Mouse (Mus musculus) kidney, embryonic 14.5 days (tissue): Measurements from ENCODE around the gene Gm2000. TPM values are rescaled to one million over a fixed set of nuclear protein-coding genes. Genes with fewer than 3 reads are reported as not detected.

ENCODE experiments used
- ATAC-seq: fragments of 200-750 bp; cut with Nextera tagmentation; 2 replicates; pipeline ENCODE4 v1.8.0; 2017; ENCODE audit warnings: moderate number of reproducible peaks, mild to moderate bottlenecking, moderate TSS enrichment, moderate library complexity; ENCODE audit not compliant: low FRiP score, low TSS enrichment
- H3K27ac ChIP-seq: fragments of 300-500 bp; sonication (generic); 2 replicates; pipeline ENCODE4 v1.5.1; 2014; ENCODE audit warnings: low read depth, mild to moderate bottlenecking, low read length, moderate library complexity, mixed read lengths
- H3K27me3 ChIP-seq: fragments of 300-500 bp; sonication (generic); 2 replicates; pipeline ENCODE4 v1.6.1; 2014; ENCODE audit warnings: mild to moderate bottlenecking, low read length; ENCODE audit not compliant: control insufficient read depth, insufficient read depth
- H3K36me3 ChIP-seq: fragments of 300-500 bp; sonication (generic); 2 replicates; pipeline ENCODE4 v1.6.1; 2014; ENCODE audit warnings: low read length, mixed read lengths; ENCODE audit not compliant: control insufficient read depth, insufficient read depth
- H3K4me1 ChIP-seq: fragments of 300-500 bp; sonication (generic); 2 replicates; pipeline ENCODE4 v1.6.1; 2014; ENCODE audit warnings: low read length, mixed read lengths; ENCODE audit not compliant: control insufficient read depth, insufficient read depth
- H3K4me2 ChIP-seq: fragments of 300-500 bp; sonication (generic); replicated peaks from 2 replicates; pipeline ENCODE4 v1.6.1; 2014; ENCODE audit warnings: low read depth, mild to moderate bottlenecking, low read length
- H3K4me3 ChIP-seq: fragments of 300-500 bp; sonication (generic); 2 replicates; pipeline ENCODE4 v1.5.1; 2014; ENCODE audit warnings: mild to moderate bottlenecking, low read length
- H3K9ac ChIP-seq: fragments of 300-500 bp; sonication (generic); 2 replicates; pipeline ENCODE4 v1.6.1; 2014; ENCODE audit warnings: low read depth, mild to moderate bottlenecking, low read length, moderate library complexity
- H3K9me3 ChIP-seq: fragments of 300-500 bp; sonication (generic); 2 replicates; pipeline ENCODE4 v1.6.1; 2016; ENCODE audit warnings: low read length; ENCODE audit not compliant: control insufficient read depth
- WGBS: fragments of 180-500 bp; shearing (Covaris S2); extraction: QIAGEN DNeasy Blood & Tissue Kit; methylation state at CpG from one replicate; pipeline ENCODE4 v1.1.7; 2014; 5-methylcytosine and 5-hydroxymethylcytosine counted together
- polyA plus RNA-seq: library from polyadenylated mRNA; unstranded; fragments of >200 nt; fragmentation: Nextera tagmentation; extraction: Ambion mirVana; gene quantifications from 2 replicates; pipeline ENCODE4 v1.2.1, GENCODE M21; 2014

Gm2000 gene
- 1,003 and 1,410 TPM in 2 replicates for polyA plus RNA-seq

GRCm38 (mm10) chr1:156365740-156366139, at the start of gene Gm2000:
Gene Gm2000 (plus strand): TSS chr1:156366040.
- no peak for ATAC-seq
- Histone ChIP-seq H3K9ac (no peak within 1 kb of the TSS), H3K27me3 (no peaks in the 10 kb centered on the region), H3K36me3 (no peaks in the 10 kb centered on the region), H3K4me1 (no peaks in the 10 kb centered on the region), H3K27ac (no peak within 1 kb of the TSS), H3K9me3 (0 out of 2 replicates have a peak, but pooled peaks cover 3% of the 10 kb centered on the region), H3K4me2 (no peak within 1 kb of the TSS), H3K4me3 (no peak within 1 kb of the TSS)
- 86% methylated on average over 8 of the region's 8 CpGs for WGBS

- H3K4me3 ChIP-seq = no peak overlapping the region
- H3K9me3 ChIP-seq = no peaks in the 10 kb centered on the region
- H3K27me3 ChIP-seq = no peaks in the 10 kb centered on the region
- ATAC-seq = no peak
- no peak overlapping the region for H3K4me2 ChIP-seq
- 87% methylated on average over 9 of the region's 9 CpGs for WGBS
- H3K9ac ChIP-seq = no peak overlapping the region
- no peak overlapping the region for H3K27ac ChIP-seq
- H3K4me1 ChIP-seq = no peaks in the 10 kb centered on the region
- no peaks in the 10 kb centered on the region for H3K36me3 ChIP-seq
Measured at GRCm38 (mm10) chr1:156323126-156323525, 42.7 kb upstream of the Gm2000 start.

DNA sequence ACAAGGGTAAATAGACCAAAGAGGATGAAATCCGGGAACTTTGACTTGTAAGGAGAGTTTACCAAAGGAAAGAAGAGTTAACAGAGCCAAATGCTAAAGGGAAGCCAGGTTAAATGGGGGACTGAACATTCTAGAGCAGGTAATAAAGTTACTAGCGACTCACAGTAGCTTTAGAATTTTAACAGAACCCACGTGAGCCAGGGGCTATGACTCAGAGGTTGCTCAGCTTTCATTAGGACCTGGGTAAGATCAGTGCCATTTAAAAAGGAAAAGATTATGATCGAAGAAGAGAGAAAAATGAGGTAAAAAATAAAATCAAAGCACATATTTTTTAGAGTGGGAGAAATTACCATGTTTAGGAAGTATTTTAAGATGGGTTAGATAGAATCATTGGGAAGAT, 25.0 kb upstream of the Gm2000 start:
- Histone ChIP-seq H3K4me3 (no peak overlapping the region), H3K36me3 (no peaks in the 10 kb centered on the region), H3K4me2 (no peak overlapping the region), H3K9ac (no peak overlapping the region), H3K27ac (no peak overlapping the region), H3K9me3 (no peaks in the 10 kb centered on the region), H3K4me1 (no peaks in the 10 kb centered on the region), H3K27me3 (no peaks in the 10 kb centered on the region)
- ATAC-seq = no peak
- WGBS = 71% methylated on average over 4 of the region's 4 CpGs

- no peak for ATAC-seq
- WGBS = 70% methylated on average over 4 of the region's 4 CpGs
- Histone ChIP-seq H3K36me3 (no peaks in the 10 kb centered on the region), H3K4me2 (no peak overlapping the region), H3K9ac (no peak overlapping the region), H3K4me1 (no peaks in the 10 kb centered on the region), H3K27me3 (no peaks in the 10 kb centered on the region), H3K4me3 (no peak overlapping the region), H3K9me3 (no peaks in the 10 kb centered on the region), H3K27ac (no peak overlapping the region)
Measured at GRCm38 (mm10) chr1:156344433-156344832, 21.4 kb upstream of the Gm2000 start.

GRCm38 (mm10) chr1:156345633-156346032, 20.2 kb upstream of the Gm2000 start:
- WGBS = 90% methylated on average over 4 of the region's 4 CpGs
- no peak for ATAC-seq
- no peaks in the 10 kb centered on the region for H3K4me1 ChIP-seq

DNA sequence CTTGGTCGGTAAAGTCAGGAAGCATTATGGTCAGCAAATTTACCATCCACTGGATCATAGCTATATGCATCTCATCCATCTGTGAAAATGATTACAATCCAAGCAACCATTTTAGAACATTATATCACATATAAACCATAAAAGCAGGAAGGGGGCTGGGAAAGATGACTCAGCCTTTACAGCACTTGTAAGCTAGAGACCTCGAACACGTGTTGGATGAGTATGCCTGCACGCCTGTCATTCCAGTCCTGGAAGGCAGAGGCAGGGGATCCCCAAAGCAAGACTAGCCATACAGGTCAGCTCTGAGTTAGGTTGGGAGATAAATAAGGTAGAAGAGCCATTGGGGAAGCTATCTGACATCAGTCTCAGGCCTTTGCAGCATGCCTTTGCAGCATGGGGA, 16.8 kb upstream of the Gm2000 start:
- Histone ChIP-seq H3K27ac (no peak overlapping the region), H3K4me1 (no peaks in the 10 kb centered on the region), H3K27me3 (no peaks in the 10 kb centered on the region), H3K4me3 (no peak overlapping the region), H3K36me3 (no peaks in the 10 kb centered on the region), H3K9ac (no peak overlapping the region), H3K4me2 (no peak overlapping the region), H3K9me3 (no peaks in the 10 kb centered on the region)
- no peak for ATAC-seq
- 89% methylated on average over 4 of the region's 4 CpGs for WGBS

More at GRCm38 (mm10) chr1:156345633-156346032, 20.2 kb upstream of the Gm2000 start:
- no peak overlapping the region for H3K27ac ChIP-seq
- no peaks in the 10 kb centered on the region for H3K27me3 ChIP-seq
- H3K4me2 ChIP-seq = no peak overlapping the region
- no peaks in the 10 kb centered on the region for H3K36me3 ChIP-seq
- no peak overlapping the region for H3K4me3 ChIP-seq
- no peak overlapping the region for H3K9ac ChIP-seq
- no peaks in the 10 kb centered on the region for H3K9me3 ChIP-seq

DNA sequence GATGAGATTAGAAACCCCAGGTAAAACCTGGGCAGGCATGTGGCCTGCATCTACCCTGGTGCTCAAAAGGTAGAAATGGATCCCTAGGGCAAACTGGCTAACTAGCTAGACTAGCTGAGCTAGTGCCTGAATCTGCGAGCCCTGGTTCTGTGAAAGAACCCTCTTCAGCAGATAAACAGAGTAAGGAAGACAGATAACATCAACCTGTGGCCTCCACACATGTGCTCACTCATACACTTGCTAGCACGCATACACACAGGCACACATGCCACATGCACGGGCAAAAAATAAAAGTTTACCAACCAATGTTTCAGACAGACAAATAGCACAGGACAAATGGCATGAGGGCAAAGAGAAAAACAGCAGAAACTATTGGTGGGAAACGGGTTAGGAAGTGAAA, 15.4 kb upstream of the Gm2000 start:
- no peaks in the 10 kb centered on the region for H3K36me3 ChIP-seq
- no peak overlapping the region for H3K27ac ChIP-seq
- H3K9me3 ChIP-seq = no peaks in the 10 kb centered on the region
- no peak for ATAC-seq
- no peak overlapping the region for H3K4me3 ChIP-seq
- H3K4me2 ChIP-seq = no peak overlapping the region
- 84% methylated on average over 4 of the region's 4 CpGs for WGBS
- H3K27me3 ChIP-seq = no peaks in the 10 kb centered on the region
- no peaks in the 10 kb centered on the region for H3K4me1 ChIP-seq
- H3K9ac ChIP-seq = no peak overlapping the region

GRCm38 (mm10) chr1:156352466-156352865, 13.4 kb upstream of the Gm2000 start:
- Histone ChIP-seq H3K9ac (no peak overlapping the region), H3K9me3 (no peaks in the 10 kb centered on the region), H3K36me3 (no peaks in the 10 kb centered on the region), H3K27me3 (no peaks in the 10 kb centered on the region), H3K4me1 (no peaks in the 10 kb centered on the region), H3K4me2 (no peak overlapping the region), H3K27ac (no peak overlapping the region), H3K4me3 (no peak overlapping the region)
- no peak for ATAC-seq
- WGBS = 92% methylated on average over 2 of the region's 2 CpGs

- Histone ChIP-seq H3K27ac (no peak overlapping the region), H3K36me3 (no peaks in the 10 kb centered on the region), H3K4me1 (no peaks in the 10 kb centered on the region), H3K27me3 (no peaks in the 10 kb centered on the region), H3K4me2 (no peak overlapping the region), H3K9me3 (no peaks in the 10 kb centered on the region), H3K9ac (no peak overlapping the region), H3K4me3 (no peak overlapping the region)
- no peak for ATAC-seq
- 88% methylated on average over 3 of the region's 3 CpGs for WGBS
Measured at GRCm38 (mm10) chr1:156381217-156381616, 15.4 kb downstream of the Gm2000 start.
